Mouse (Mus musculus): ENCODE measurements around the gene Dnajc13.

Dnajc13 gene

GRCm38 (mm10) chr9:104108571-104109143 is 154.1 kb downstream of the Dnajc13 start:
- no peak for DNase-seq

- DNase-seq = no peak
Measured at GRCm38 (mm10) chr9:104107482-104107881, 155.2 kb downstream of the Dnajc13 start.

GRCm38 (mm10) chr9:104106930-104107329 is 155.8 kb downstream of the Dnajc13 start:
- no peak for DNase-seq

- DNase-seq = no peak
Measured at GRCm38 (mm10) chr9:104104986-104105385, 157.7 kb downstream of the Dnajc13 start.

- no peak for DNase-seq
Measured at GRCm38 (mm10) chr9:104102901-104103300, 159.8 kb downstream of the Dnajc13 start.

GRCm38 (mm10) chr9:104102301-104102700 is 160.4 kb downstream of the Dnajc13 start:
- no peak for DNase-seq

- no peak for DNase-seq
Measured at GRCm38 (mm10) chr9:104101458-104101857, 161.3 kb downstream of the Dnajc13 start.
